Mouse (Mus musculus) hindbrain, embryonic 15.5 days (tissue): ENCODE measurements around the gene Zc3h12c. TPM values are rescaled to one million over a fixed set of nuclear protein-coding genes. Genes with fewer than 3 reads are reported as not detected.

ENCODE experiments used
- ATAC-seq: fragments of 200-750 bp; cut with Nextera tagmentation; 2 replicates; pipeline ENCODE4 v1.8.0; 2017; ENCODE audit warnings: low read depth, moderate number of reproducible peaks, moderate TSS enrichment; ENCODE audit not compliant: low FRiP score
- H3K27ac ChIP-seq: fragments of 300-500 bp; sonication (generic); replicated peaks from 2 replicates; pipeline ENCODE4 v1.5.1; 2015; ENCODE audit warnings: mild to moderate bottlenecking, inconsistent platforms
- H3K27me3 ChIP-seq: fragments of 300-500 bp; sonication (generic); 2 replicates; pipeline ENCODE4 v1.6.1; 2015; ENCODE audit warnings: control low read depth, inconsistent platforms
- H3K36me3 ChIP-seq: fragments of 300-500 bp; sonication (generic); 2 replicates; pipeline ENCODE4 v1.6.1; 2015; ENCODE audit warnings: control low read depth, inconsistent platforms
- H3K4me1 ChIP-seq: fragments of 300-500 bp; sonication (generic); replicated peaks from 2 replicates; pipeline ENCODE4 v1.6.1; 2015; ENCODE audit warnings: control low read depth, inconsistent platforms
- H3K4me2 ChIP-seq: fragments of 300-500 bp; sonication (generic); 2 replicates; pipeline ENCODE4 v1.6.1; 2015; ENCODE audit warnings: moderate library complexity, mild to moderate bottlenecking, inconsistent platforms
- H3K4me3 ChIP-seq: fragments of 300-500 bp; sonication (generic); 2 replicates; pipeline ENCODE4 v1.5.1; 2015; ENCODE audit warnings: mild to moderate bottlenecking, inconsistent platforms
- H3K9ac ChIP-seq: fragments of 300-500 bp; sonication (generic); 2 replicates; pipeline ENCODE4 v1.6.1; 2015; ENCODE audit warnings: inconsistent platforms
- H3K9me3 ChIP-seq: fragments of 300-500 bp; sonication (generic); 2 replicates; pipeline ENCODE4 v1.6.1; 2016; ENCODE audit warnings: control low read depth, inconsistent platforms
- WGBS: fragments of 180-500 bp; shearing (Covaris S2); methylation state at CpG from one replicate; pipeline ENCODE4 v1.1.7; 2015; 5-methylcytosine and 5-hydroxymethylcytosine counted together
- polyA plus RNA-seq: library from polyadenylated mRNA; unstranded; fragments of >200 nt; fragmentation: Nextera tagmentation; extraction: Ambion mirVana; gene quantifications from 2 replicates; pipeline ENCODE4 v1.2.1, GENCODE M21; 2015

The Zc3h12c gene
- polyA plus RNA-seq, 1 experiment from 2014 or later: 4.5 TPM

DNA sequence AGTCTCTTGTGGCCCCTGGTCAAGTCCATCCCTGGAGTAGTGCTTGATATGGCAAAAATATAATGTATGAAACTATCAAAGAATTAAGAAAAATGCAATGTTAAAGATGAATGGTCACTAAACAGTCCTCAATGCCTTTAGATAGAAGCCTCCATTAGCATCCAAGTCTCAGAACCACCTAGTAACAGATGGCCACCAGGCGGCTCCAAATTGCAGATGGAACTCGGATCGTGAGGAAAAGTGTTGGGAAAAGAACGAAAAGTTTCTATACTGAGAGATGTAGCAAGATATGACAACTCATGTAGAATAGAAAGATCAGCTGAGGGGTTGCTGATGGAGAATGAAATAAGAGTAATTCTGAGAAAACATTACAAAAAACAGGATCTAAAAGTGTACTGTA, 38.0 kb downstream of the Zc3h12c start:
- ATAC-seq: no peak
- no peak overlapping the region for H3K4me2 ChIP-seq
- H3K9me3 ChIP-seq: no peaks in the 10 kb centered on the region
- peaks cover 4% of the 10 kb centered on the region; the same call in 1 of the 2 replicates for H3K4me1 ChIP-seq
- H3K27ac ChIP-seq: no peak overlapping the region
- WGBS: 84% methylated on average over 4 of the region's 4 CpGs
- peaks cover 7% of the 10 kb centered on the region for H3K36me3 ChIP-seq
- H3K9ac ChIP-seq: no peak overlapping the region
- no peaks in the 10 kb centered on the region for H3K27me3 ChIP-seq
- no peak overlapping the region for H3K4me3 ChIP-seq

DNA sequence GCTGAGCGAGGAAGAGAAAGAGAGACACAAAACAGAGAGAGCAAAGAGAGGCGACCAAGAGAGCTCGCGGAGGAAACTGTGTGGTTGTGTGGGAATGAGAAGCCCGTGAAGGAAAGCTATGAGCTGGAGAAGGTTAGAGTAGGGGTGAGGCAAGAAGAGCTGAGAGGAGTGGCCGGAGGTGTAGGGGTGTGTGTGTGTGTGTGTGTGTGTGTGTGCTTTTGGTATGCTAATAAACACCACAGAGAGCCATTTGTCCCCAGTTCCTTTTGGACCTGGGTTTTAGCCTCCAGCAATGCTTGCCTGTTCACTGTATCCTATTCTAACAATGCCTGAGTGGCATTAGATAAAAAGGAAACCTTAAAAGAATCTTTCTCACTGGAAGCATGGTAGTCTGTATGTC, 43.1 kb downstream of the Zc3h12c start:
- H3K9me3 ChIP-seq: no peaks in the 10 kb centered on the region
- H3K4me1 ChIP-seq: no peaks in the 10 kb centered on the region
- H3K27ac ChIP-seq: no peak overlapping the region
- 88% methylated on average over 6 of the region's 6 CpGs for WGBS
- no peak overlapping the region for H3K4me3 ChIP-seq
- no peaks in the 10 kb centered on the region for H3K27me3 ChIP-seq
- peaks cover 12% of the 10 kb centered on the region for H3K36me3 ChIP-seq
- ATAC-seq: no peak
- H3K4me2 ChIP-seq: no peak overlapping the region
- H3K9ac ChIP-seq: no peak overlapping the region

- 93% methylated on average over 4 of the region's 4 CpGs for WGBS
- no peak overlapping the region for H3K27ac ChIP-seq
Observed at GRCm38 (mm10) chr9:52119212-52119611, 49.2 kb downstream of the Zc3h12c start.

DNA sequence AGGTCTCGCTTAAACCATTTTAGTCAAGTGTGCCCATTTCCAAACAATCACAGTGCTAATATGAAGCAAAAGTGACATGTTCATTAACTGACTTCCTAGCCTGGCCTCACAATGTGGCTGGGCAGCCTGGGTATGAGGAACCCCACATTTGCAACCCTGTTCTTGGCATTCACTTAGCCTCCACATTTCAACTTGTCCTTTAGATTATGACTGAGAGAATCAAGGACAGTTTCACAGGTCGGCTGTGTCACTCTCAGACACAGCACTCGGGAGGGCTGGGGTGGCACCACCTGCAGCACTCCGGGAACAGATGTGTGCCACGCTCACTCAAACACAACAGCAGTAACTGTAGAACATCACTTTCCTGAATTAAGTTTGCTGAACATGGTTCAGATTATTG, 55.3 kb downstream of the Zc3h12c start:
- no peak for ATAC-seq
- H3K27ac ChIP-seq: no peak overlapping the region
- no peaks in the 10 kb centered on the region for H3K27me3 ChIP-seq
- WGBS: 90% methylated on average over 5 of the region's 5 CpGs
- H3K4me3 ChIP-seq: no peak overlapping the region
- no peak overlapping the region for H3K9ac ChIP-seq
- H3K4me1 ChIP-seq: no peaks in the 10 kb centered on the region
- H3K9me3 ChIP-seq: no peaks in the 10 kb centered on the region
- no peak overlapping the region for H3K4me2 ChIP-seq
- H3K36me3 ChIP-seq: peaks cover 20% of the 10 kb centered on the region; the same call in 1 of the 2 replicates

More at GRCm38 (mm10) chr9:52119212-52119611, 49.2 kb downstream of the Zc3h12c start:
- no peaks in the 10 kb centered on the region for H3K9me3 ChIP-seq
- no peak overlapping the region for H3K4me3 ChIP-seq
- peaks cover 31% of the 10 kb centered on the region; the same call in 1 of the 2 replicates for H3K36me3 ChIP-seq
- no peaks in the 10 kb centered on the region for H3K4me1 ChIP-seq
- no peak overlapping the region for H3K9ac ChIP-seq
- no peak overlapping the region for H3K4me2 ChIP-seq
- no peak for ATAC-seq
- no peaks in the 10 kb centered on the region for H3K27me3 ChIP-seq

DNA sequence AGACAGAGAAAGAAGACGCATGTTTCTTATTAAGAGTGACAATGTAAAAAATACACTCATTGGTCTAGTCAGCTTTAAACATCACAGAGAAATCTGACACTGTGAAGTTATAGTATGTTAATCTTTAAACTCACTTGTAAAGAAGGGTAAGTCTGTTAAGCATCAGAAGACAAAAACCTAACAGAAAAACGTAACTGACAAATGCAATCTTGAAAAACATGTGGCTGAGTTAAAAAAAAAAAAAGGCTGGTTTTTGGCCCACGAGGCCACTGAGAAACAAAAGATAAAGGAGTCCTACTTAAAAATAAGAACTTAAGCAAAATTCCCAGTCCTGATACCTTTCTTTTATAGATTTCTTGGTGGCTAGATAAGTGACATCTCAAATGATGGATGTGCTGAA, 57.6 kb downstream of the Zc3h12c start:
- Histone ChIP-seq H3K4me1 (no peaks in the 10 kb centered on the region), H3K4me2 (no peak overlapping the region), H3K9ac (no peak overlapping the region), H3K27ac (no peak overlapping the region), H3K4me3 (no peak overlapping the region), H3K27me3 (no peaks in the 10 kb centered on the region), H3K9me3 (no peaks in the 10 kb centered on the region), H3K36me3 (peaks cover 7% of the 10 kb centered on the region; the same call in 1 of the 2 replicates)
- ATAC-seq: no peak
- 79% methylated on average over 3 of the region's 3 CpGs for WGBS

GRCm38 (mm10) chr9:52107161-52107560, 61.2 kb downstream of the Zc3h12c start:
- Histone ChIP-seq H3K9me3 (no peaks in the 10 kb centered on the region), H3K36me3 (no peaks in the 10 kb centered on the region), H3K27ac (no peak overlapping the region), H3K27me3 (no peaks in the 10 kb centered on the region), H3K9ac (no peak overlapping the region), H3K4me1 (no peaks in the 10 kb centered on the region), H3K4me2 (no peak overlapping the region), H3K4me3 (no peak overlapping the region)
- no peak for ATAC-seq
- WGBS: 99% methylated on average over 3 of the region's 3 CpGs

- H3K4me1 ChIP-seq: no peaks in the 10 kb centered on the region
- no peak overlapping the region for H3K9ac ChIP-seq
- no peaks in the 10 kb centered on the region for H3K9me3 ChIP-seq
- H3K27ac ChIP-seq: no peak overlapping the region
- no peak overlapping the region for H3K4me3 ChIP-seq
- no peak overlapping the region for H3K4me2 ChIP-seq
- 86% methylated on average over 6 of the region's 6 CpGs for WGBS
- no peak for ATAC-seq
- H3K36me3 ChIP-seq: no peaks in the 10 kb centered on the region
- no peaks in the 10 kb centered on the region for H3K27me3 ChIP-seq
Observed at GRCm38 (mm10) chr9:52105423-52105822, 62.9 kb downstream of the Zc3h12c start.

- H3K9ac ChIP-seq: no peak overlapping the region
- no peak overlapping the region for H3K27ac ChIP-seq
- no peak overlapping the region for H3K4me3 ChIP-seq
- H3K27me3 ChIP-seq: no peaks in the 10 kb centered on the region
- no peak for ATAC-seq
- H3K4me1 ChIP-seq: no peaks in the 10 kb centered on the region
- no peak overlapping the region for H3K4me2 ChIP-seq
- no peaks in the 10 kb centered on the region for H3K36me3 ChIP-seq
- WGBS: 82% methylated on average over 8 of the region's 8 CpGs
- no peaks in the 10 kb centered on the region for H3K9me3 ChIP-seq
Observed at GRCm38 (mm10) chr9:52104225-52104615, 64.2 kb downstream of the Zc3h12c start.

DNA sequence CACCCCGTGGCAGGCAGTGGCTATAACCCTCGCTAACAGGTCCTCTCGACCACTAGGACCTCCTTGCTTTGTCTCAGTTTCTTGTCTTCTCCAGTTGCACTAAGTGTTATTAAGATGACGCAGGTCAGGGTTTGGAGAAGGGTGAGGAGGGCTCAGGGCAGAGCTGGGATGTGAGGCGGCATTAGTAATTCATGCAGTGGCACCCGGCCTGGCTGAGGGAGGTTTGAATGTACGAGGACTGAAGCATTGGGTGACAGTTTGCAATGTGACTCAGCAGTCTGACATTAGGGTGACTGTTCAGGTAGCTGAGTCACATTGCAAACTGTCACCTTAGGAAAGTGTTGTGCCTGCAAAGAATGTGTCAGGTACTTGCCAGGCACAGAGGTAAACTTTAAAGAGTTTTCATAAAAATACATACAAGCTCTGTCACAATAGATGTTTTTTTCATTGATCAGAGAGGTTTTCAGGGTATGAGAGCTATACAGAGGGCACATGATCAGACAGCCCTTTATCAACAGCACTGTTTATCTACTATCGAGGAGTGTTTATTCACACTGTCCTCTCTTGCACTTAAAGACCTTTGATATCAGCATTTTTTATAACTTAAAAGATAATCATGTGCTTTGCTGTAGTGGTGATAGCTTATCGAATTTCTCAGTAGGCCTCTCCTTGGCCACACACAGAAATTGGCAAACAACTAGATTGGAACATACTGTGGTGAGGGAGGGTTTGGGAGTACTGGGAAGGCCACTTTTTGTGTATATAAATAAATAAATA, 64.7 kb downstream of the Zc3h12c start:
- no peak overlapping the region for H3K9ac ChIP-seq
- H3K27me3 ChIP-seq: no peaks in the 10 kb centered on the region
- H3K4me3 ChIP-seq: no peak overlapping the region
- H3K4me2 ChIP-seq: no peak overlapping the region
- no peaks in the 10 kb centered on the region for H3K4me1 ChIP-seq
- no peak for ATAC-seq
- 80% methylated on average over 9 of the region's 9 CpGs for WGBS
- H3K27ac ChIP-seq: no peak overlapping the region
- H3K36me3 ChIP-seq: no peaks in the 10 kb centered on the region
- H3K9me3 ChIP-seq: no peaks in the 10 kb centered on the region

GRCm38 (mm10) chr9:52102060-52102844, 66.1 kb downstream of the Zc3h12c start:
- Histone ChIP-seq H3K27me3 (no peaks in the 10 kb centered on the region), H3K36me3 (no peaks in the 10 kb centered on the region), H3K27ac (no peak overlapping the region), H3K4me2 (no peak overlapping the region), H3K9me3 (no peaks in the 10 kb centered on the region), H3K4me1 (no peaks in the 10 kb centered on the region), H3K9ac (no peak overlapping the region), H3K4me3 (no peak overlapping the region)
- peak; percentile 61; the same call in 1 of the 2 replicates for ATAC-seq
- 58% methylated on average over 13 of the region's 13 CpGs for WGBS

DNA sequence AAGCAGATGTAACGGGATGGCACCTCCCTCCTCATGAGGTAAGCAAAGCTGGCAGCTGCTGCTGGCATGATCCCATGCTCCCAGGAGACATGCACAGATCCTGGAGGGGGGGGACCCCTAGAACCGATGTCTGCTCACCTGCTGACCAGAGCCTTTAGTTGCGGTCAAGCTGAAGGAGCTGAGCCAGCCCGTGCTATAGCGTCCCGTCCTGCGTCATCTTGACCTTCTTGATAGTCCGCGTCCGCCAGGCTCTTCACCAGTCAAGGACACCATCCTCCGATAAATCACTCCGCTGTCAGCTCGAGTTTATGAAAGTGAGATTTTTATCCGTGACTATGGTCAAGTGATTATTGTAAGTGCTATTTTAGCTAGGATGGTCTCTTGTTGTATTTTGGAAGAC, 67.9 kb downstream of the Zc3h12c start:
- WGBS: 91% methylated on average over 14 of the region's 14 CpGs
- Histone ChIP-seq H3K27me3 (no peaks in the 10 kb centered on the region), H3K4me3 (no peak overlapping the region), H3K4me2 (no peak overlapping the region), H3K9ac (no peak overlapping the region), H3K27ac (no peak overlapping the region), H3K9me3 (no peaks in the 10 kb centered on the region), H3K4me1 (no peaks in the 10 kb centered on the region), H3K36me3 (no peaks in the 10 kb centered on the region)
- no peak for ATAC-seq

DNA sequence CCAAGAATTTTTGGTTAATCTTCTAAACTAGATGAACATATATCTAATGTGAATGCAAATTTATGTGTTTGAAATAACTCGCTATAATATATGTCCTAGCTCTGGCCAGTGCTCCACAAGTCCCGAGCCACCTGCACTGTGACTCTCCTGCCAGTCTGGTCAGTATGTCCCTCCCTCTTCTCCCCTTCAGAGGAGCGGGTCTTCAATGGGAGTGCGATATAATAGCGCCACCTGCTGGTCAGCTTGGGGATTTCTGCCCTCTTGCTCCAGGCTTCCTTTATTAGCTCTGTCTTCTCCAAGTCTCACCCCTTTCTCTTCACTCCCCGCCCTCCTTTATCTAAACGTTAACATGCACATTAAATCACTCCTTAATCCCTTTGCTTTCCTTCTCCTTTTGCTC, 69.8 kb downstream of the Zc3h12c start:
- Histone ChIP-seq H3K27ac (no peak overlapping the region), H3K4me1 (no peaks in the 10 kb centered on the region), H3K9ac (no peak overlapping the region), H3K36me3 (no peaks in the 10 kb centered on the region), H3K4me2 (no peak overlapping the region), H3K4me3 (no peak overlapping the region), H3K9me3 (no peaks in the 10 kb centered on the region), H3K27me3 (no peaks in the 10 kb centered on the region)
- WGBS: 3% methylated on average over 7 of the region's 7 CpGs
- peak; percentile 59; the same call in 1 of the 2 replicates for ATAC-seq
